Mouse (Mus musculus) hindbrain, embryonic 14.5 days (tissue): ENCODE data around the gene Tgfb1i1. TPM values are rescaled to one million over a fixed set of nuclear protein-coding genes. Genes with fewer than 3 reads are reported as not detected.
A peak's percentile ranks its signal among the peaks of the same experiment; 100 is the strongest.

ENCODE experiments used
- ATAC-seq: fragments of 200-750 bp; cut with Nextera tagmentation; 2 replicates; pipeline ENCODE4 v1.8.0; 2017; ENCODE audit warnings: moderate number of reproducible peaks, mild to moderate bottlenecking, moderate TSS enrichment, moderate library complexity; ENCODE audit not compliant: low FRiP score
- DNase-seq: peaks from one replicate; pipeline ENCODE4 v3.0.0-alpha.2; 2015; ENCODE audit warnings: low spot score
- H3K27ac ChIP-seq: fragments of 300-500 bp; sonication (generic); 2 replicates; pipeline ENCODE4 v1.5.1; 2014; ENCODE audit warnings: mild to moderate bottlenecking, moderate library complexity
- H3K27me3 ChIP-seq: fragments of 300-500 bp; sonication (generic); 2 replicates; pipeline ENCODE4 v1.6.1; 2014; ENCODE audit warnings: mild to moderate bottlenecking, low read length, mixed read lengths; ENCODE audit not compliant: control insufficient read depth, insufficient read depth
- H3K36me3 ChIP-seq: fragments of 300-500 bp; sonication (generic); replicated peaks from 2 replicates; pipeline ENCODE4 v1.6.1; 2014; ENCODE audit not compliant: control insufficient read depth, insufficient read depth
- H3K4me1 ChIP-seq: fragments of 300-500 bp; sonication (generic); replicated peaks from 2 replicates; pipeline ENCODE4 v1.6.1; 2014; ENCODE audit warnings: antibody characterized with exemption, low read length, mixed read lengths; ENCODE audit not compliant: control insufficient read depth, insufficient read depth
- H3K4me2 ChIP-seq: fragments of 300-500 bp; sonication (generic); replicated peaks from 2 replicates; pipeline ENCODE4 v1.6.1; 2014; ENCODE audit warnings: mild to moderate bottlenecking, moderate library complexity
- H3K4me3 ChIP-seq: fragments of 300-500 bp; sonication (generic); replicated peaks from 2 replicates; pipeline ENCODE4 v1.5.1; 2014; ENCODE audit warnings: mild to moderate bottlenecking, low read length
- H3K9ac ChIP-seq: fragments of 300-500 bp; sonication (generic); 2 replicates; pipeline ENCODE4 v1.6.1; 2014
- H3K9me3 ChIP-seq: fragments of 300-500 bp; sonication (generic); 2 replicates; pipeline ENCODE4 v1.6.1; 2016; ENCODE audit warnings: low read length; ENCODE audit not compliant: control insufficient read depth
- WGBS: fragments of 180-500 bp; shearing (Covaris S2); extraction: QIAGEN DNeasy Blood & Tissue Kit; methylation state at CpG from one replicate; pipeline ENCODE4 v1.1.7; 2014; 5-methylcytosine and 5-hydroxymethylcytosine counted together
- polyA plus RNA-seq: library from polyadenylated mRNA; unstranded; fragments of >200 nt; fragmentation: Nextera tagmentation; extraction: Ambion mirVana; gene quantifications from 2 replicates; pipeline ENCODE4 v1.2.1, GENCODE M21; 2014

Gene Tgfb1i1
- 23.5 and 27.8 TPM in 2 replicates for polyA plus RNA-seq

DNA sequence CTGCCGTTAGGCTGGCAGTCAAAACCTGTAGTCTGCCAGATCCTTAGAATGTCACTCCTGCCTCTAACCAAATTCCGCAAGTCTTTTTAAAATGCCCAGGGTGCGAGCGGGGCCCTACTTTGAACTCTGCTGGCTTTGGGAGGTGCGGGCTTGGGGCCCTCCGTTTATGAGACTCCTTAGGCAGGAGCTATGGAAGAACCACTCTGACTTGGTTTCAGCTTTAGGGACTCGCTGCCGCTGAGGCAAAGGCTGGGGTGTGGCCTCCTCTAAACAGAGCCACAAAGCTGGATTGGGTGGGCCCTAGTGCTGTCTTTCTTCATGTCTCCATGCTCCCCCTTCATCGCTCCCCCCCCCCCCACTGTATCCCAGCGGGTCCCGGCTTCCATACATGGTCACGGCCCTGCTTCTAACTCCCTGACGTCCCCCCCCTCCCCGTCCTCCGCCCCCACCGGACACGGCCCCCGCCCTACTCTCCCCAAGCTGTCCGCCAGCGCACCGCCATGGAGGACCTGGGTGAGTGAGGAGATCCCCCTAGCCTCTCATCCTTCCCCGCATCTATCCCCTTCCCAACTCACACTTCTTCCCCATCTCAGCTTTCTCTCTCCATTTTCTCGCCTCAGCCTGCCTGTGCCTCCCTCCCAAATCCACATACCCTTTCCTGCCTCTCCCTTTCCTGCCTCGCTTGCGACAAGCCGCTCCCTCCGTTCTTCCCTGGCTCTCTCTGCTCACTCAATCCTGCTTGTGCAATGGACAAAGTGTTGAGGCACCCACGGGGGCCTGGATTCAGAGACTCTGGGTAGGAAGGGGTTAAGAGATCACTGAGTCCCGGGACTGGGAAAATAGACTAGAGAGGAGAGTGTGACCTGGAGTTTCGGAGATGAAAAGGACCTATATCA, at the start of gene Tgfb1i1:
Tgfb1i1 (plus strand) TSS at position 317 of the 896 bp plus-strand sequence.
- Histone ChIP-seq H3K9ac (peak within 1 kb of the TSS; percentile 40), H3K4me2 (peak within 1 kb of the TSS; percentile 48), H3K27me3 (no peaks in the 10 kb centered on the region), H3K9me3 (no peaks in the 10 kb centered on the region), H3K4me3 (peak within 1 kb of the TSS; percentile 28), H3K4me1 (peaks cover 5% of the 10 kb centered on the region; the same call in 1 of the 2 replicates), H3K27ac (peak within 1 kb of the TSS; percentile 53), H3K36me3 (peaks cover 31% of the 10 kb centered on the region)
- WGBS = 2% methylated on average over 28 of the region's 30 CpGs
- DNase-seq (peak; percentile 34), ATAC-seq (peak; percentile 62)

- H3K9ac ChIP-seq = no peak overlapping the region
- WGBS = 93% methylated on average over 9 of the region's 9 CpGs
- ATAC-seq (no peak), DNase-seq (no peak)
- H3K9me3 ChIP-seq = no peaks in the 10 kb centered on the region
- no peak overlapping the region for H3K27ac ChIP-seq
- no peak overlapping the region for H3K4me2 ChIP-seq
- no peaks in the 10 kb centered on the region for H3K27me3 ChIP-seq
- no peak overlapping the region for H3K4me3 ChIP-seq
- H3K4me1 ChIP-seq = no peaks in the 10 kb centered on the region
- H3K36me3 ChIP-seq = no peaks in the 10 kb centered on the region
These were observed 45.0 kb upstream of the Tgfb1i1 start for GRCm38 (mm10) chr7:128201607-128202006.

DNA sequence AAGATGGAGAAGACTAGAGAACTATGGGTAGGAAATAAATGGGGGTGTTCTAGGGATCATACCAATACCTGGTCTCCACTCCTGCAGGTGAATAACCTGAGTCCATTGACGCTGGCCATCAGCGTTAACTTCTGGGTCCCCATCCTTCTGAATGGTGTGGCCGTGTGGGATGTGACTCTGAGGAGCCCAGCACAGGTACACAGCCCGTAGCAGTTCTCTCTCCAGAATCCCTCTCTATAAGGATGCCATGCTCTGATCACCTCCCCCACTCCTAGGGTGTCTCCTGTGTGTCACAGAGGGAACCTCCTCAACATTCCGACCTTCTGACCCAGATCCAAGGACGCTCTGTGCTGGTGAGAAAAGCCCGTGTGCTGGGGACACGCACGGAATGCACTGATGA, 43.5 kb upstream of the Tgfb1i1 start:
- no peak for DNase-seq
- no peak overlapping the region for H3K9ac ChIP-seq
- no peak overlapping the region for H3K4me2 ChIP-seq
- H3K4me3 ChIP-seq = no peak overlapping the region
- no peaks in the 10 kb centered on the region for H3K36me3 ChIP-seq
- 71% methylated on average over 9 of the region's 9 CpGs for WGBS
- no peak overlapping the region for H3K27ac ChIP-seq
- H3K9me3 ChIP-seq = no peaks in the 10 kb centered on the region
- no peak for ATAC-seq
- H3K27me3 ChIP-seq = no peaks in the 10 kb centered on the region
- H3K4me1 ChIP-seq = no peaks in the 10 kb centered on the region

DNA sequence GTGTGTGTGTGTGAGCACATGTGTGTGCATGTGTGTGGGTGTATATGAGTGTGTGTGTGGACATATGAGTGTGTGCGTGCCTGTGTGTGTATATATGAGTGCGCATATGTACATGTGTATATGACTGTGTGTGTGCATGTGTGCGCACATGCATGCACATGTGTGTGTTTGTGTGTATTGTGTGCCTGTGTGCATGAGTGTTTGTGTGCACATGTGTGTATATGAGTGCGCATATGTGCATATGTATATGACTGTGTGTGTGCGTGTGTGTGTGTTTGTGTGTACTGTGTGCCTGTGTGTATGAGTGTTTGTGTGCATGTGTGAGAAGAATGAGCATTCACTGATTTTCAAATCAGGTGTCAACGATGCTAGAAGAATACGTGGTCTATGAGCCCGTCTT, 42.4 kb upstream of the Tgfb1i1 start:
- no peak overlapping the region for H3K9ac ChIP-seq
- no peaks in the 10 kb centered on the region for H3K9me3 ChIP-seq
- no peaks in the 10 kb centered on the region for H3K4me1 ChIP-seq
- H3K36me3 ChIP-seq = no peaks in the 10 kb centered on the region
- H3K27me3 ChIP-seq = no peaks in the 10 kb centered on the region
- no peak overlapping the region for H3K4me3 ChIP-seq
- ATAC-seq (no peak), DNase-seq (no peak)
- no peak overlapping the region for H3K4me2 ChIP-seq
- WGBS = 84% methylated on average over 8 of the region's 8 CpGs
- H3K27ac ChIP-seq = no peak overlapping the region

GRCm38 (mm10) chr7:128205695-128206094, 40.9 kb upstream of the Tgfb1i1 start:
- no peak overlapping the region for H3K4me3 ChIP-seq
- DNase-seq (no peak), ATAC-seq (no peak)
- no peaks in the 10 kb centered on the region for H3K9me3 ChIP-seq
- no peaks in the 10 kb centered on the region for H3K36me3 ChIP-seq
- H3K9ac ChIP-seq = no peak overlapping the region
- no peaks in the 10 kb centered on the region for H3K27me3 ChIP-seq
- H3K4me1 ChIP-seq = no peaks in the 10 kb centered on the region
- H3K4me2 ChIP-seq = no peak overlapping the region
- WGBS = 87% methylated on average over 18 of the region's 18 CpGs
- no peak overlapping the region for H3K27ac ChIP-seq

GRCm38 (mm10) chr7:128206152-128206551, 40.5 kb upstream of the Tgfb1i1 start, which contains the start of gene Cox6a2:
TSS of gene Cox6a2 (minus strand) at chr7:128206387.
- H3K9me3 ChIP-seq = no peaks in the 10 kb centered on the region
- H3K4me2 ChIP-seq = no peak within 1 kb of the TSS
- H3K27ac ChIP-seq = no peak within 1 kb of the TSS
- H3K4me3 ChIP-seq = no peak within 1 kb of the TSS
- DNase-seq = no peak
- no peak within 1 kb of the TSS for H3K9ac ChIP-seq
- no peaks in the 10 kb centered on the region for H3K4me1 ChIP-seq
- no peak for ATAC-seq
- 85% methylated on average over 6 of the region's 6 CpGs for WGBS
- H3K36me3 ChIP-seq = no peaks in the 10 kb centered on the region
- no peaks in the 10 kb centered on the region for H3K27me3 ChIP-seq

- Histone ChIP-seq H3K4me3 (no peak overlapping the region), H3K36me3 (no peaks in the 10 kb centered on the region), H3K4me2 (no peak overlapping the region), H3K9ac (no peak overlapping the region), H3K9me3 (no peaks in the 10 kb centered on the region), H3K4me1 (no peaks in the 10 kb centered on the region), H3K27me3 (no peaks in the 10 kb centered on the region), H3K27ac (no peak overlapping the region)
- peak; percentile 86 for DNase-seq
- ATAC-seq = no peak
- 7% methylated on average over 4 of the region's 4 CpGs for WGBS
These were observed 38.4 kb upstream of the Tgfb1i1 start for GRCm38 (mm10) chr7:128208187-128208586.

- Histone ChIP-seq H3K4me3 (no peak overlapping the region), H3K9me3 (no peaks in the 10 kb centered on the region)
- 58% methylated on average over 3 of the region's 3 CpGs for WGBS
These were observed 36.8 kb upstream of the Tgfb1i1 start for GRCm38 (mm10) chr7:128209826-128210225.

DNA sequence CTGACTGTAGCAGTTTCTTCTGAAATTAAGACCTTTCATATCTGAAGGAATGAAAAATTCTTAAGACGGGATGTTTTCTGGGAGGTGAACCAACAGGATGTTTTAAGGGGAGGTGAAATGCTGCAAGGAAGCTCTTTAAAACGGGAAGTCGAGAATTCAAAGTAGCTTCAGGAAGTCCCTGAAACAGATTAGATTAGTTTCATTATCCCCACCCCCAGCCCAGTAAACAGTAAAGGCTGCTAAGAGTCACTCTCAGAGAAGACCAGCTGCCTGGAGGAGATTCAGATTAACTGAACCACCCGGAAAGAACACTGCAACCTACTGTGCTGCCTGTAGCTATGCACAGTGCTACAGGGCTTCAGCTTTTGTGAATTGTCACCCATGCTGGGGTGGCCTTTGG, 26.7 kb upstream of the Tgfb1i1 start:
- no peak overlapping the region for H3K27ac ChIP-seq
- DNase-seq (no peak), ATAC-seq (no peak)
- no peak overlapping the region for H3K9ac ChIP-seq
- H3K4me1 ChIP-seq = no peaks in the 10 kb centered on the region
- no peak overlapping the region for H3K4me3 ChIP-seq
- H3K9me3 ChIP-seq = no peaks in the 10 kb centered on the region
- WGBS = 88% methylated on average over 4 of the region's 4 CpGs
- no peaks in the 10 kb centered on the region for H3K27me3 ChIP-seq
- H3K36me3 ChIP-seq = no peaks in the 10 kb centered on the region
- H3K4me2 ChIP-seq = no peak overlapping the region

More at GRCm38 (mm10) chr7:128209826-128210225, 36.8 kb upstream of the Tgfb1i1 start:
- no peaks in the 10 kb centered on the region for H3K4me1 ChIP-seq
- no peaks in the 10 kb centered on the region for H3K27me3 ChIP-seq
- DNase-seq (no peak), ATAC-seq (no peak)
- H3K9ac ChIP-seq = 0 out of 2 replicates have a peak overlapping the region, but pooled peaks have one; percentile 20
- no peak overlapping the region for H3K27ac ChIP-seq
- no peak overlapping the region for H3K4me2 ChIP-seq
- H3K36me3 ChIP-seq = no peaks in the 10 kb centered on the region
